Mouse (Mus musculus): Measurements from ENCODE around the gene Otop2. TPM values are rescaled to one million over a fixed set of nuclear protein-coding genes. Genes with fewer than 3 reads are reported as not detected.

The Otop2 gene
- 1.9 and 2.5 TPM in 2 replicates for polyA plus RNA-seq (2015; fragmentation: Nextera tagmentation; extraction: Ambion mirVana)

- H3K4me3 ChIP-seq (replicated peaks; ENCODE audit: low read length): no peak within 1 kb of the TSS
- H3K4me2 ChIP-seq (ENCODE audit: low read depth, low read length): no peak within 1 kb of the TSS
- 26% methylated on average over 8 of the region's 8 CpGs for WGBS
- no peak within 1 kb of the TSS for H3K27ac ChIP-seq (ENCODE audit: low read length)
- H3K4me1 ChIP-seq (ENCODE audit: control insufficient read depth, insufficient read depth, low read length): no peaks in the 10 kb centered on the region; the same call in 1 of the 2 replicates
- ATAC-seq (ENCODE audit: insufficient read depth, low FRiP score): no peak
- H3K9ac ChIP-seq (ENCODE audit: low read length): no peak within 1 kb of the TSS
- no peaks in the 10 kb centered on the region for H3K9me3 ChIP-seq (replicated peaks; ENCODE audit: control insufficient read depth, low read length)
- no peaks in the 10 kb centered on the region for H3K36me3 ChIP-seq (ENCODE audit: control insufficient read depth, insufficient read depth, low read length)
- H3K27me3 ChIP-seq (ENCODE audit: control insufficient read depth, insufficient read depth, low read length): no peaks in the 10 kb centered on the region
These were observed at the start of gene Otop2 for GRCm38 (mm10) chr11:115306863-115307262. Gene Otop2 (plus strand): TSS chr11:115307163.

- 0 out of 2 replicates have a peak overlapping the region, but pooled peaks have one; percentile 4 for H3K4me2 ChIP-seq (ENCODE audit: low read depth, low read length)
- H3K4me1 ChIP-seq (ENCODE audit: control insufficient read depth, insufficient read depth, low read length): 0 out of 2 replicates have a peak, but pooled peaks cover 3% of the 10 kb centered on the region
- H3K4me3 ChIP-seq (replicated peaks; ENCODE audit: low read length): peak overlapping the region; percentile 12; the same call in 1 of the 2 replicates
- H3K36me3 ChIP-seq (ENCODE audit: control insufficient read depth, insufficient read depth, low read length): no peaks in the 10 kb centered on the region
- peak; percentile 34; the same call in 1 of the 2 replicates for ATAC-seq (ENCODE audit: insufficient read depth, low FRiP score)
- peaks cover 59% of the 10 kb centered on the region for H3K27me3 ChIP-seq (ENCODE audit: control insufficient read depth, insufficient read depth, low read length)
- no peak overlapping the region for H3K27ac ChIP-seq (ENCODE audit: low read length)
- no peak overlapping the region for H3K9ac ChIP-seq (ENCODE audit: low read length)
- 15% methylated on average over 59 of the region's 59 CpGs for WGBS
- H3K9me3 ChIP-seq (replicated peaks; ENCODE audit: control insufficient read depth, low read length): no peaks in the 10 kb centered on the region
These were observed 49.0 kb upstream of the Otop2 start for GRCm38 (mm10) chr11:115257775-115258510.

DNA sequence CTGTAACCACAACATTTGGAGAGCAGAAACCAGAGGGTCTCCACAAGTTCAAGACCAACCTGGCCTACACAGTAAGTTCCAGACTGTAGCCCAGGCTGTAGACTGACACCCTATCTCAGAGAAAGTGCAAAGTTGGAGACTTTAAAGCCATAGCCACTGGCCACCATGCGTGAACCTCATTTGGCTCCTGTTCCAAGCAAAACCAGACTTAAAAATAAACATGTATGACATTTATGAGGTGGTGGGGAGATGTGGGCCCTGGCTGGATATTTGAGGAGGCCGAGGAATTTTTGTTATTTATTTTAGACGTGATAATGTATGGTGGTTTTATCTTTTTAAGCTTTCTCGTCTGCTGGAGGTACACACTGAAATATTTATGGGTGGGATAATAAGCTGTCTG lies 47.8 kb upstream of the Otop2 start:
- WGBS: 33% methylated on average over 4 of the region's 4 CpGs
- no peak overlapping the region for H3K9ac ChIP-seq (ENCODE audit: low read length)
- H3K36me3 ChIP-seq (ENCODE audit: control insufficient read depth, insufficient read depth, low read length): no peaks in the 10 kb centered on the region
- no peak for ATAC-seq (ENCODE audit: insufficient read depth, low FRiP score)
- peaks cover 64% of the 10 kb centered on the region for H3K27me3 ChIP-seq (ENCODE audit: control insufficient read depth, insufficient read depth, low read length)
- no peaks in the 10 kb centered on the region for H3K9me3 ChIP-seq (replicated peaks; ENCODE audit: control insufficient read depth, low read length)
- no peak overlapping the region for H3K4me2 ChIP-seq (ENCODE audit: low read depth, low read length)
- H3K4me3 ChIP-seq (replicated peaks; ENCODE audit: low read length): no peak overlapping the region
- no peak overlapping the region for H3K27ac ChIP-seq (ENCODE audit: low read length)
- H3K4me1 ChIP-seq (ENCODE audit: control insufficient read depth, insufficient read depth, low read length): 0 out of 2 replicates have a peak, but pooled peaks cover 3% of the 10 kb centered on the region

DNA sequence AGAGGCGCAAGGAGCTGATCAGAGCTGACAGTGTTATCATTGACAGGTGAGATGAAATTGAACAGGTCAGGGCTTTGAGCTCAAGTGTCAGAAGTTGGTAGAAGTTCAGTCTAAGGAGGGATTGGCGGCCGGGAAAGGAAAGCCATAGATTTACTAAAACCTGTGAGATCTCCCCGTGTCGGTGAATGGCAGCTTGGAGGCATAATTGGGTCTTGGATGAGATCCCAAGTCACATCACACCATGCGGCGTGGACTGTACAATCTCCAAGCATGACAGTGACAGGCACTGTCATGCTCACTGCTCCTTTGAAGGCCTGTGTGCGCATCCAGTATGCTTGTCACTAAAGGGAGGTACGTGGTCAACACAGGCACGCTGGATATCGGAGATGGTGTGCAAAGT lies 44.0 kb upstream of the Otop2 start:
- no peak for ATAC-seq (ENCODE audit: insufficient read depth, low FRiP score)

GRCm38 (mm10) chr11:115264136-115264861 lies 42.7 kb upstream of the Otop2 start:
- Histone ChIP-seq H3K4me3 (replicated peaks; ENCODE audit: low read length) (no peak overlapping the region), H3K9me3 (replicated peaks; ENCODE audit: control insufficient read depth, low read length) (no peaks in the 10 kb centered on the region), H3K27ac (ENCODE audit: low read length) (no peak overlapping the region), H3K9ac (ENCODE audit: low read length) (no peak overlapping the region), H3K36me3 (ENCODE audit: control insufficient read depth, insufficient read depth, low read length) (no peaks in the 10 kb centered on the region), H3K4me1 (ENCODE audit: control insufficient read depth, insufficient read depth, low read length) (peaks cover 13% of the 10 kb centered on the region), H3K4me2 (ENCODE audit: low read depth, low read length) (no peak overlapping the region), H3K27me3 (ENCODE audit: control insufficient read depth, insufficient read depth, low read length) (peaks cover 81% of the 10 kb centered on the region)
- no peak for ATAC-seq (ENCODE audit: insufficient read depth, low FRiP score)
- WGBS: 59% methylated on average over 7 of the region's 7 CpGs

More for the DNA sequence above, 44.0 kb upstream of the Otop2 start:
- H3K27ac ChIP-seq (ENCODE audit: low read length): no peak overlapping the region
- no peak overlapping the region for H3K4me2 ChIP-seq (ENCODE audit: low read depth, low read length)
- WGBS: 82% methylated on average over 11 of the region's 11 CpGs
- H3K9ac ChIP-seq (ENCODE audit: low read length): no peak overlapping the region
- H3K4me1 ChIP-seq (ENCODE audit: control insufficient read depth, insufficient read depth, low read length): peaks cover 15% of the 10 kb centered on the region
- H3K4me3 ChIP-seq (replicated peaks; ENCODE audit: low read length): no peak overlapping the region
- peaks cover 81% of the 10 kb centered on the region for H3K27me3 ChIP-seq (ENCODE audit: control insufficient read depth, insufficient read depth, low read length)
- H3K9me3 ChIP-seq (replicated peaks; ENCODE audit: control insufficient read depth, low read length): no peaks in the 10 kb centered on the region
- no peaks in the 10 kb centered on the region for H3K36me3 ChIP-seq (ENCODE audit: control insufficient read depth, insufficient read depth, low read length)

DNA sequence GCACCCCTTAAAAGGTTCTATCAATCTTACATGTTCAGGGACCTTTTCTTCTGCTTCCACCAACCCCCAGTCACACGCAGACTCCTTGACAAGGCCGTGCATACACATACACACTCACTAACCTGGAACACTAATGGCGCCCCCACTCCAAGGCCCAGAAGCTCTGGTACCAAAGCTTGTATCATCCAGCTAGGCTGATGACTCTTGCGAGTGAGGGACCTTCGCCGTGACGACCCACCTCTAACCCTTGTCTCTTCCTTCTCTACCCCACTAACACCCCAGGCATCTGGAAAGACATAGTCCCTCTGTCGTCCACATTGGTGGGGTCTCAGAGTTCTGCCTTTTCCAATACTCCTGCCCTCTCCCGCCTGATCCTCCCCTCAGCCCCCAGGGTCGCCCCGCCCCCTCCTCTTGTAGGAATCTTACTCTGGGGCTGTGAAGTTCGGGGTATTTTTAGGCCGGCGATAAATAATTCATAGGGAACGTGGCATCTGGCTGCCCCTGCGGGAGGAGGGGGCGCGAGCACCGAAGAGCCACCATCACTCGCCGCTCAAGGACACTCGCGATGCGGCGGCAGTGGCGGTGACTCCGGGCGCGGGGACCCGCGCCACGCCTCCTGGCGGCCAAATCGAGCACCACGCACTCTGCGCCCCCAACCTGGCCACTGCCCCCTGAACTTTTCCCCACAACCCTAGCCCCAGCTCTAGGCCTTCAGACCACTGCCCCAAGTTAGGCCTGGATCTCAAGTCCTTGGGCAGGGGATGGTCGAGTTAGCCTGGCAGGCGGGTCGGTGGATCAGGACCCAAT lies 41.9 kb upstream of the Otop2 start:
- Histone ChIP-seq H3K9me3 (replicated peaks; ENCODE audit: control insufficient read depth, low read length) (no peaks in the 10 kb centered on the region), H3K36me3 (ENCODE audit: control insufficient read depth, insufficient read depth, low read length) (no peaks in the 10 kb centered on the region), H3K27ac (ENCODE audit: low read length) (no peak overlapping the region), H3K4me3 (replicated peaks; ENCODE audit: low read length) (peak overlapping the region; percentile 15), H3K27me3 (ENCODE audit: control insufficient read depth, insufficient read depth, low read length) (peaks cover 81% of the 10 kb centered on the region), H3K4me1 (ENCODE audit: control insufficient read depth, insufficient read depth, low read length) (peaks cover 13% of the 10 kb centered on the region), H3K4me2 (ENCODE audit: low read depth, low read length) (peak overlapping the region; percentile 42), H3K9ac (ENCODE audit: low read length) (no peak overlapping the region)
- ATAC-seq (ENCODE audit: insufficient read depth, low FRiP score): no peak
- 9% methylated on average over 39 of the region's 39 CpGs for WGBS

- no peak overlapping the region for H3K9ac ChIP-seq (ENCODE audit: low read length)
- H3K9me3 ChIP-seq (replicated peaks; ENCODE audit: control insufficient read depth, low read length): no peaks in the 10 kb centered on the region
- peaks cover 15% of the 10 kb centered on the region for H3K4me1 ChIP-seq (ENCODE audit: control insufficient read depth, insufficient read depth, low read length)
- H3K36me3 ChIP-seq (ENCODE audit: control insufficient read depth, insufficient read depth, low read length): no peaks in the 10 kb centered on the region
- H3K4me3 ChIP-seq (replicated peaks; ENCODE audit: low read length): no peak overlapping the region
- H3K4me2 ChIP-seq (ENCODE audit: low read depth, low read length): no peak overlapping the region
- no peak overlapping the region for H3K27ac ChIP-seq (ENCODE audit: low read length)
- H3K27me3 ChIP-seq (ENCODE audit: control insufficient read depth, insufficient read depth, low read length): peaks cover 78% of the 10 kb centered on the region
- ATAC-seq (ENCODE audit: insufficient read depth, low FRiP score): no peak
- 5% methylated on average over 20 of the region's 20 CpGs for WGBS
These were observed 41.1 kb upstream of the Otop2 start for GRCm38 (mm10) chr11:115265771-115266399.

DNA sequence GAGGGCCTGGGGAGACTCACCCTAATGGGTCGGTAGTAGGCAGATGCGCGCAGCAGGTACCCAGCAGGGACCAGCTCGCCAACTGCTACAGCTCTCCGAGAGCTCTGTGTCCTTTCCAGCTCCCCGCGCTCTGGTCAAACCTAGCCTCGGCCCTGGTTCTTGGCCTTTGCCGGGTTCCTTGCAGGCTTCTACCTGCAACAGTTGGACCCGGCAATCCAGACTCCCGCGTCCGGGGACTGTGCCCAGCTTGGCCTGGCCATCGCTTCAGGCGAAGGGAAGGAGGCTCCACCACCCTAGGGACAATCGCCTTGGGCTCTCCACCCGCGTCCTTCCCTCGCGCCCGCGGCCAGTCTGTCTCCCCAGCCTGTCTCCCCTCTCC lies 40.6 kb upstream of the Otop2 start:
- H3K27ac ChIP-seq (ENCODE audit: low read length): no peak overlapping the region
- no peak overlapping the region for H3K9ac ChIP-seq (ENCODE audit: low read length)
- H3K4me3 ChIP-seq (replicated peaks; ENCODE audit: low read length): peak overlapping the region; percentile 35
- peaks cover 75% of the 10 kb centered on the region for H3K27me3 ChIP-seq (ENCODE audit: control insufficient read depth, insufficient read depth, low read length)
- H3K9me3 ChIP-seq (replicated peaks; ENCODE audit: control insufficient read depth, low read length): no peaks in the 10 kb centered on the region
- H3K36me3 ChIP-seq (ENCODE audit: control insufficient read depth, insufficient read depth, low read length): no peaks in the 10 kb centered on the region
- peak overlapping the region; percentile 52 for H3K4me2 ChIP-seq (ENCODE audit: low read depth, low read length)
- 1% methylated on average over 22 of the region's 22 CpGs for WGBS
- ATAC-seq (ENCODE audit: insufficient read depth, low FRiP score): no peak
- peaks cover 15% of the 10 kb centered on the region for H3K4me1 ChIP-seq (ENCODE audit: control insufficient read depth, insufficient read depth, low read length)

Measured in stomach, embryonic 16.5 days (tissue).